Mouse (Mus musculus): Measurements from ENCODE around the gene Vps52.

GRCm38 (mm10) chr17:33973572-33973971 lies 18.0 kb downstream of the Vps52 start:
- TF ChIP-seq POLR2A (IDR thresholded peaks at IDR 0.05; ENCODE audit: insufficient read depth, low read depth, low read length) (no peak), CTCF (IDR thresholded peaks at IDR 0.05) (no peak), EP300 (IDR thresholded peaks at IDR 0.05; ENCODE audit: insufficient read depth, low read depth, low read length) (no peak)

Data from heart, adult 2 months (tissue).